Mouse (Mus musculus): Measurements from ENCODE around the gene Layn. TPM values are rescaled to one million over a fixed set of nuclear protein-coding genes. Genes with fewer than 3 reads are reported as not detected.

The Layn gene
- polyA plus RNA-seq, 1 experiment: 1.8 TPM

- TF ChIP-seq CTCF (IDR thresholded peaks at IDR 0.05; ENCODE audit: extremely low read depth, insufficient read depth, insufficient read length, insufficient replicate concordance): no peak
- Histone ChIP-seq H3K27ac (ENCODE audit: insufficient read depth, low read length) (no peak overlapping the region), H3K36me3 (ENCODE audit: control insufficient read depth, insufficient read depth, low read length) (no peaks in the 10 kb centered on the region), H3K4me1 (ENCODE audit: control insufficient read depth, insufficient read depth, insufficient read length) (no peaks in the 10 kb centered on the region), H3K4me3 (ENCODE audit: extremely low read depth, insufficient read depth, insufficient read length) (no peak overlapping the region), H3K27me3 (ENCODE audit: control insufficient read depth, insufficient read depth, low read length) (no peaks in the 10 kb centered on the region)
- DNase-seq (ENCODE audit: low read depth in 1 of 2, low spot score in 2 of 2): no peak
- 47% methylated on average over 2 of the region's 2 CpGs for WGBS
Measured at GRCm38 (mm10) chr9:51096306-51096705, 19.4 kb upstream of the Layn start.

GRCm38 (mm10) chr9:51093697-51094096, 16.8 kb upstream of the Layn start:
- DNase-seq (ENCODE audit: low read depth in 1 of 2, low spot score in 2 of 2): no peak
- Histone ChIP-seq H3K27me3 (ENCODE audit: control insufficient read depth, insufficient read depth, low read length) (no peaks in the 10 kb centered on the region), H3K4me3 (ENCODE audit: extremely low read depth, insufficient read depth, insufficient read length) (no peak overlapping the region), H3K27ac (ENCODE audit: insufficient read depth, low read length) (no peak overlapping the region), H3K4me1 (ENCODE audit: control insufficient read depth, insufficient read depth, insufficient read length) (no peaks in the 10 kb centered on the region), H3K36me3 (ENCODE audit: control insufficient read depth, insufficient read depth, low read length) (no peaks in the 10 kb centered on the region)
- TF ChIP-seq POLR2A (IDR thresholded peaks at IDR 0.05; ENCODE audit: low read depth, low read length): no peak
- no peak for TF ChIP-seq CTCF (IDR thresholded peaks at IDR 0.05; ENCODE audit: extremely low read depth, insufficient read depth, insufficient read length, insufficient replicate concordance)
- WGBS: 80% methylated on average over 5 of the region's 5 CpGs

- DNase-seq (ENCODE audit: low read depth in 1 of 2, low spot score in 2 of 2): no peak
- no peaks in the 10 kb centered on the region for H3K27me3 ChIP-seq (ENCODE audit: control insufficient read depth, insufficient read depth, low read length)
- no peaks in the 10 kb centered on the region for H3K4me1 ChIP-seq (ENCODE audit: control insufficient read depth, insufficient read depth, insufficient read length)
- WGBS: 79% methylated on average over 5 of the region's 5 CpGs
- H3K36me3 ChIP-seq (ENCODE audit: control insufficient read depth, insufficient read depth, low read length): no peaks in the 10 kb centered on the region
- TF ChIP-seq CTCF (IDR thresholded peaks at IDR 0.05; ENCODE audit: extremely low read depth, insufficient read depth, insufficient read length, insufficient replicate concordance): no peak
- no peak for TF ChIP-seq POLR2A (IDR thresholded peaks at IDR 0.05; ENCODE audit: low read depth, low read length)
- H3K4me3 ChIP-seq (ENCODE audit: extremely low read depth, insufficient read depth, insufficient read length): no peak overlapping the region
- no peak overlapping the region for H3K27ac ChIP-seq (ENCODE audit: insufficient read depth, low read length)
Measured at GRCm38 (mm10) chr9:51081614-51082013, 4.7 kb upstream of the Layn start.

GRCm38 (mm10) chr9:51076300-51076978, 455 bp downstream of the Layn start:
- peak overlapping the region; percentile 37 for H3K4me3 ChIP-seq (ENCODE audit: extremely low read depth, insufficient read depth, insufficient read length)
- no peaks in the 10 kb centered on the region for H3K27me3 ChIP-seq (ENCODE audit: control insufficient read depth, insufficient read depth, low read length)
- H3K36me3 ChIP-seq (ENCODE audit: control insufficient read depth, insufficient read depth, low read length): no peaks in the 10 kb centered on the region
- WGBS: 2% methylated on average over 17 of the region's 17 CpGs
- TF ChIP-seq POLR2A (IDR thresholded peaks at IDR 0.05; ENCODE audit: low read depth, low read length): no peak
- no peak for TF ChIP-seq CTCF (IDR thresholded peaks at IDR 0.05; ENCODE audit: extremely low read depth, insufficient read depth, insufficient read length, insufficient replicate concordance)
- H3K27ac ChIP-seq (ENCODE audit: insufficient read depth, low read length): no peak overlapping the region
- H3K4me1 ChIP-seq (ENCODE audit: control insufficient read depth, insufficient read depth, insufficient read length): no peaks in the 10 kb centered on the region
- no peak for DNase-seq (ENCODE audit: low read depth in 1 of 2, low spot score in 2 of 2)

GRCm38 (mm10) chr9:51075780-51076179, 1.1 kb downstream of the Layn start:
- WGBS: 39% methylated on average over 3 of the region's 3 CpGs
- H3K27ac ChIP-seq (ENCODE audit: insufficient read depth, low read length): no peak overlapping the region
- no peaks in the 10 kb centered on the region for H3K36me3 ChIP-seq (ENCODE audit: control insufficient read depth, insufficient read depth, low read length)
- TF ChIP-seq CTCF (IDR thresholded peaks at IDR 0.05; ENCODE audit: extremely low read depth, insufficient read depth, insufficient read length, insufficient replicate concordance) (no peak), POLR2A (IDR thresholded peaks at IDR 0.05; ENCODE audit: low read depth, low read length) (no peak)
- DNase-seq (ENCODE audit: low read depth in 1 of 2, low spot score in 2 of 2): no peak
- no peak overlapping the region for H3K4me3 ChIP-seq (ENCODE audit: extremely low read depth, insufficient read depth, insufficient read length)
- H3K4me1 ChIP-seq (ENCODE audit: control insufficient read depth, insufficient read depth, insufficient read length): no peaks in the 10 kb centered on the region
- H3K27me3 ChIP-seq (ENCODE audit: control insufficient read depth, insufficient read depth, low read length): no peaks in the 10 kb centered on the region

- no peak for TF ChIP-seq POLR2A (IDR thresholded peaks at IDR 0.05; ENCODE audit: low read depth, low read length)
- TF ChIP-seq CTCF (IDR thresholded peaks at IDR 0.05; ENCODE audit: extremely low read depth, insufficient read depth, insufficient read length, insufficient replicate concordance): no peak
- no peaks in the 10 kb centered on the region for H3K27me3 ChIP-seq (ENCODE audit: control insufficient read depth, insufficient read depth, low read length)
- WGBS: 82% methylated on average over 4 of the region's 4 CpGs
- no peak overlapping the region for H3K27ac ChIP-seq (ENCODE audit: insufficient read depth, low read length)
- H3K36me3 ChIP-seq (ENCODE audit: control insufficient read depth, insufficient read depth, low read length): no peaks in the 10 kb centered on the region
- H3K4me3 ChIP-seq (ENCODE audit: extremely low read depth, insufficient read depth, insufficient read length): no peak overlapping the region
- no peaks in the 10 kb centered on the region for H3K4me1 ChIP-seq (ENCODE audit: control insufficient read depth, insufficient read depth, insufficient read length)
- DNase-seq (ENCODE audit: low read depth in 1 of 2, low spot score in 2 of 2): no peak
Measured at GRCm38 (mm10) chr9:51070801-51071200, 6.1 kb downstream of the Layn start.

GRCm38 (mm10) chr9:51068202-51068601, 8.7 kb downstream of the Layn start:
- no peaks in the 10 kb centered on the region for H3K4me1 ChIP-seq (ENCODE audit: control insufficient read depth, insufficient read depth, insufficient read length)
- H3K27ac ChIP-seq (ENCODE audit: insufficient read depth, low read length): no peak overlapping the region
- no peaks in the 10 kb centered on the region for H3K36me3 ChIP-seq (ENCODE audit: control insufficient read depth, insufficient read depth, low read length)
- H3K4me3 ChIP-seq (ENCODE audit: extremely low read depth, insufficient read depth, insufficient read length): no peak overlapping the region
- TF ChIP-seq POLR2A (IDR thresholded peaks at IDR 0.05; ENCODE audit: low read depth, low read length) (no peak), CTCF (IDR thresholded peaks at IDR 0.05; ENCODE audit: extremely low read depth, insufficient read depth, insufficient read length, insufficient replicate concordance) (no peak)
- WGBS: 50% methylated on average over 3 of the region's 3 CpGs
- DNase-seq (ENCODE audit: low read depth in 1 of 2, low spot score in 2 of 2): no peak
- H3K27me3 ChIP-seq (ENCODE audit: control insufficient read depth, insufficient read depth, low read length): no peaks in the 10 kb centered on the region

All from spleen, adult 2 months (tissue).